Mouse (Mus musculus): ENCODE measurements around the gene C77080.

DNA sequence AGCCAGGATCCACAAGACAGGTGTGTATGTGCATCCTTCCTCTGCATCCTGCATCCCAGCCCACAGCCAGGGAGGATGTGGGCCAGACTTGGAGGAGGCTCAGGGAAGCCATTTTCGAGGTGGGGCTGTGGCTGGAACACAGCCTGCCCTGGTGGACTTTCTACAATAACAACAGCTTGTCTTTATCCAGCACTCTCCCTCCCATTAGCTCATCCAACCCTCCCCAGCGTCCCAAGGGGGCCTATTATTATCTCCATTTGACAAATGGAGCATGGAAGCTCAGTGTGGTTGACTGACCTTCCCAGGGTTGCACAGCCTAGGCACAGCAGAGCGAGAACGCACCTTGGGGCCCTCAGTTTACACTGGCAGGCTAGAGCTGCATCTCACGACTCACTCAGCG lies 526 bp downstream of the C77080 start:
- TF ChIP-seq CTCF (IDR thresholded peaks at IDR 0.05; ENCODE audit: low read depth): no peak
- no peak for TF ChIP-seq EP300 (optimal IDR thresholded peaks at IDR 0.05)
